Mouse (Mus musculus): Measurements from ENCODE around the gene Efhd1.
A peak's percentile ranks its signal among the peaks of the same experiment; 100 is the strongest.

Gene Efhd1

DNA sequence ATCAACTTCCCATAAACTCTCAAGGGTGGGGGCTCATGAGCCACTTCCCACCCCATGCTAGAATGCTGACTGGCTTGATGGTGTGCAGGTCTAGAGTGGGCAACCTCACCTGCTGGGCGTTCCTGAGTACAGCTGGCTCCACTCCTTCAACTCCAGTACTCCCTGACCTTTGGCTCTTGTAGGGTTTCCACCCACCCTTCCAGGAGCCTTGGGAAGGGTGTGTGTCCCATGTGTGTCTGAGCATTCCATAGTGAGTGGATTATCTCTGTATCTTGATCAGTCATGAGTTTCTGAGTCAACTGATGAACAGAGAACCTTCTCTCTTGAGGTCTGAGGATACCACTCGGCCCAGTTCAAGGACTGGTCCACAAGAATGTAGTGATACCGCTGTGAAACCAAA is 44.8 kb downstream of the Efhd1 start:
- no peak for DNase-seq (ENCODE audit: low spot score in 2 of 2)

GRCm38 (mm10) chr1:87309621-87310020 is 45.5 kb downstream of the Efhd1 start:
- DNase-seq (ENCODE audit: low spot score in 2 of 2) = no peak

- no peak for DNase-seq (ENCODE audit: low spot score in 2 of 2)
These were observed 48.5 kb downstream of the Efhd1 start for GRCm38 (mm10) chr1:87312681-87313080.

GRCm38 (mm10) chr1:87313116-87313515 is 49.0 kb downstream of the Efhd1 start:
- no peak for DNase-seq (ENCODE audit: low spot score in 2 of 2)

DNA sequence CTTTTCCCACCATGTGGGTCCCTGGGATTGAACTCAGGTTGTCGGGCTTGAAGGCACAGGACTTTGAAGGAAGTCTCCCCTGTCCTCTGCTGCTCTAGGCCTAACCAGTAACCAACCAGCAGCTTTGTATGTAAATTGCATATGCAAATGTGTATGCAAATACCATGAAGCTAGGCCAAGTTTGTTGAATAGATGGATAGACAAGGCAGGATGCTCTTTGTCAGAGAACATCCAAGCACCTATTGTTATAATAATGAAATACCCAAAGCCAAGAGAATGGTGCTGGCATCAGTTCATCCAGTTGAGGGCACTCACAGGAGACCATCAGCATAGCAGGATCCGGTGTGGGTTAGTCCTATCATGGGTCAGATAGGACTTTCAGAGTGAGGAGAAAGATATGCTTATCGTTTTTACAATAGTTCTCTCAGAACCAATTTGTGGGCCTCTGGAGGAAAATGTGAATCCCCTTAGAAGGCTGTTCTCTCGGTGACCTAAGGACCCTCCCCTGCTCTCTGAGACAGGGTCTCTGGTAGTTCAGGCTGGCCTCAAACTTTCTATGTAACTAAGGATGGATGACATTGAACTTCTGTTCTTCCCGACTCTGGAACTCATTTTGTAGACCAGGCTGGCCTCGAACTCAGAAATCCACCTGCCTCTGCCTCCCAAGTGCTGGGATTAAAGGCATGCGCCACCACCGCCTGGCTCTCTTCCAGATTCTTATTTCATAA is 49.8 kb downstream of the Efhd1 start:
- no peak for DNase-seq (ENCODE audit: low spot score in 2 of 2)

- DNase-seq (ENCODE audit: low spot score in 2 of 2) = no peak
These were observed 51.3 kb downstream of the Efhd1 start for GRCm38 (mm10) chr1:87315431-87315830.

GRCm38 (mm10) chr1:87315894-87316293 is 51.7 kb downstream of the Efhd1 start:
- no peak for DNase-seq (ENCODE audit: low spot score in 2 of 2)

DNA sequence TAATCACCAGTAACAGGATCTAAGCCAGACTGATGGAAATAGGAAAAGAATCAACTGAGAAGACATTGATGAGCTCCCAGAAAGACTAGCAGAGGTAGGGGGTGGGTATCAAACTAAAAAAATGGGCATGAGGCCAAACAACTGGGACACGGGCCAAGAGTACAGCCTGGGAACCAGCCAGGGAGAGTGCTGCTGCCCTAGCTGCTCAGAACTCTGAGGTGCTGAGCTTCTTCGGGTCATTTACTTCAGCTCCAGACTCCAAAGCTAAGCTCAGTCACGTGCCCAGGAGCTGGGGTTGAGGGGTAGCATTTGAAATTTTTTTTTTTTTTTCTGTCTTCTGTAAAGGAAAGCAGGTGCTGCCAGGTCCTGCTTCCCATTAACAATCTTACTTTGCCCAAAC is 52.5 kb downstream of the Efhd1 start:
- DNase-seq (ENCODE audit: low spot score in 2 of 2) = peak; percentile 66 to 74

- no peak for DNase-seq (ENCODE audit: low spot score in 2 of 2)
These were observed 56.9 kb downstream of the Efhd1 start for GRCm38 (mm10) chr1:87321071-87321470.

- DNase-seq (ENCODE audit: low spot score in 2 of 2) = no peak
These were observed 58.6 kb downstream of the Efhd1 start for GRCm38 (mm10) chr1:87322778-87323177.

- DNase-seq (ENCODE audit: low spot score in 2 of 2) = no peak
These were observed 60.5 kb downstream of the Efhd1 start for GRCm38 (mm10) chr1:87324649-87325048.

DNA sequence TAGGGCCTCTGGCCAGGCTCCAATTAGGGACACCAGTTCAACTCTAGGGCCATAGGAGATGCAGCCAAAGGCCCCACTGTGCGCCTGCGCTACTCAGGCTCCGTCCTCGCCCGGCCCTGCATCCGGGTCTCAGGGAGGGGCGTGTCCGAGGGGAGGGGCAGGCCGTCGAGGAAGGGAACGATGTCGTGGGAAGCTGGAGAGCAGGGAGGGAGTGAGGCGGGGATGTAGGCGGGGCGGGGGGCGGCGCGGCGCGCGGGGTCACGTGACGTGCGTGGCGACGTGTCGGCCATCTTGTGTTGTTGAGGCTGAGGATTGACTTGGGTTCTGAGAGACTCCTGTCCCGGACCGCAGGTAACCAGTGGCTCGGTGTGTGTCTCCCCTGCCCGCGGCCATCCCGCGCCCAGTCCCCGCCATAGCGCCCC is 62.6 kb downstream of the Efhd1 start, which contains the start of gene Gigyf2:
TSS of gene Gigyf2 (plus strand) at position 257 of the 422 bp plus-strand sequence.
- peak; percentile 97 to 98 for DNase-seq (ENCODE audit: low spot score in 2 of 2)

DNA sequence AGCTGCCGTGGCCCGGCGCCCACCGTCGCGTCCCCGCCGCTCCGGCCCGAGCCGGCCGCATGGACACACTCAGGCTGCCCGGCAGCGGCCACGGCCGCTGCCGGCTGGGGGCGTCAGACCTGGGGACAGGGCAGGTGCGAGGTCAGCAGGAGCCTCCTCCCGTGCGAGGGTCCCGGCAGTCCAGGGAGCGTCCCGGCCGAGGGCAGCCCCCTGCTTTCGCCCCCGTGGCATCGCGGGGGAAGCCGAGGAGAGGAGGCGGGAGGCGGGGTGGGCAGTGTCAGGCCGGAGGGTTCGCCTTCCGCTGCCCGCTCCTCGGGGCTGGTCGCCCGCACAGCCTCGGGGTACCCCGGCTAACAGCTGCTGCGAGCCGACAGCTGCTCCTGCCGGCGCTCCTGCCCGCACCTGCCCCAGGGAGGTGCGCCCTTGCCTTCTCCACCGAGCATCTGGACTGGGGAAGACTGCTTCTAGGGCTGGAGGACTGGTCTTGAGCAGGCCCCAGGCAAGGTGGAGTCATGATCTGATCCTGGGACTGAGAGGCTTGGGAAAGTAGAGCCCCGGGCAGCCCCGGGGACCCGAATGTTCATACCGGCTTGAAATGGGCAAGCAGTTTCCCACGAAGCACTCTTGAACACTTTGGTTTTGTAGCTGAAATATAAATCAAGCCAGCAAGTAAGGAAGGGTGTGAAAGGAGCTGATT is 63.1 kb downstream of the Efhd1 start:
- DNase-seq (ENCODE audit: low spot score in 2 of 2) = peak; percentile 44 to 51

- no peak for DNase-seq (ENCODE audit: low spot score in 2 of 2)
These were observed 67.6 kb downstream of the Efhd1 start for GRCm38 (mm10) chr1:87331774-87332173.

GRCm38 (mm10) chr1:87350576-87350975 is 86.4 kb downstream of the Efhd1 start:
- DNase-seq (ENCODE audit: low spot score in 2 of 2) = no peak

GRCm38 (mm10) chr1:87360276-87360675 is 96.1 kb downstream of the Efhd1 start:
- no peak for DNase-seq (ENCODE audit: low spot score in 2 of 2)
